ENCODE assay signal across 9 mouse cellular contexts in genomic region chr13:60427755-60428385, GRCm38 (mm10).
DNase-seq lines count a peak whose midpoint lies in the region; ATAC-seq lines count a peak whose summit lies in the region.
"Had no signal": no experiment of that assay in that cellular context is flagged by ENCODE, and none has a peak within 500 bp of the region (broad histone marks: within the 10 kb centered on the region; RNA-seq: fewer than 3 reads in every experiment).

No protein-coding gene starts in this region.

- no peak overlapping the region for H3K27ac ChIP-seq in hindbrain, embryonic 13.5 days
- no peak overlapping the region for H3K27ac ChIP-seq in midbrain, embryonic 15.5 days

- intact Hi-C loops in left cerebral cortex, postnatal 14 days (cut with DNase I): no loop called here

- no peaks in the 10 kb centered on the region for H3K36me3 ChIP-seq in hindbrain, embryonic 13.5 days
- no peaks in the 10 kb centered on the region for H3K36me3 ChIP-seq in midbrain, embryonic 15.5 days (replicated peaks)

- peak overlapping the region; percentile 32 for H3K4me2 ChIP-seq in hindbrain, embryonic 13.5 days
- peak overlapping the region; percentile 25 for H3K4me2 ChIP-seq in midbrain, embryonic 15.5 days

- peaks cover 6% of the 10 kb centered on the region for H3K4me1 ChIP-seq in hindbrain, embryonic 13.5 days (replicated peaks)
- peaks cover 6% of the 10 kb centered on the region for H3K4me1 ChIP-seq in midbrain, embryonic 15.5 days

- H3K27me3 ChIP-seq in hindbrain, embryonic 13.5 days: no peaks in the 10 kb centered on the region
- no peaks in the 10 kb centered on the region for H3K27me3 ChIP-seq in midbrain, embryonic 15.5 days (replicated peaks)

- H3K9ac ChIP-seq in hindbrain, embryonic 13.5 days: peak overlapping the region; percentile 40; the same call in 1 of the 2 replicates
- H3K9ac ChIP-seq in midbrain, embryonic 15.5 days: no peak overlapping the region

- ATAC-seq in hindbrain, embryonic 13.5 days (ENCODE audit: low FRiP score): no peak
- ATAC-seq in midbrain, embryonic 15.5 days (replicated peaks): no peak

- H3K9me3 ChIP-seq in hindbrain, embryonic 13.5 days: no peaks in the 10 kb centered on the region
- no peaks in the 10 kb centered on the region for H3K9me3 ChIP-seq in midbrain, embryonic 15.5 days

- no peak overlapping the region for H3K4me3 ChIP-seq in hindbrain, embryonic 13.5 days
- H3K4me3 ChIP-seq in midbrain, embryonic 15.5 days: no peak overlapping the region
- H3K4me3 ChIP-seq: erythroblast, embryonic 14.5 days had no signal

- DNase-seq in gastrocnemius, adult 18-20 months (ENCODE audit: low spot score): peak; percentile 61
- DNase-seq in gastrocnemius, postnatal 10 days: no peak
- peak; percentile 91 for DNase-seq in fibroblast of lung, adult 2 months (ENCODE audit: low read depth)
- DNase-seq in cerebellum, postnatal 14 days: no peak
- DNase-seq in left cerebral cortex, postnatal 14 days (ENCODE audit: low spot score in 2 of 2): no peak
- no peak for DNase-seq in frontal cortex, postnatal 36 days (ENCODE audit: low spot score in 2 of 2)

- 23% methylated on average over 12 of the region's 12 CpGs for WGBS in hindbrain, embryonic 13.5 days
- WGBS in midbrain, embryonic 15.5 days: 30% methylated on average over 12 of the region's 12 CpGs

Comparison
In these comparisons a context has a peak if more than half of its experiments do, and no peak if none do; other contexts are left out.
1. DNase-seq: peak in gastrocnemius, adult 18-20 months (single experiment) and fibroblast of lung, adult 2 months (single experiment); none in gastrocnemius, postnatal 10 days (single experiment), cerebellum, postnatal 14 days (0 of 2), left cerebral cortex, postnatal 14 days (0 of 2) and frontal cortex, postnatal 36 days (0 of 2).